Mouse (Mus musculus): ENCODE results near the gene Chchd1. TPM values are rescaled to one million over a fixed set of nuclear protein-coding genes. Genes with fewer than 3 reads are reported as not detected.

Chchd1 gene
- polyA plus RNA-seq, 1 experiment from 2014 or later = 268 TPM

DNA sequence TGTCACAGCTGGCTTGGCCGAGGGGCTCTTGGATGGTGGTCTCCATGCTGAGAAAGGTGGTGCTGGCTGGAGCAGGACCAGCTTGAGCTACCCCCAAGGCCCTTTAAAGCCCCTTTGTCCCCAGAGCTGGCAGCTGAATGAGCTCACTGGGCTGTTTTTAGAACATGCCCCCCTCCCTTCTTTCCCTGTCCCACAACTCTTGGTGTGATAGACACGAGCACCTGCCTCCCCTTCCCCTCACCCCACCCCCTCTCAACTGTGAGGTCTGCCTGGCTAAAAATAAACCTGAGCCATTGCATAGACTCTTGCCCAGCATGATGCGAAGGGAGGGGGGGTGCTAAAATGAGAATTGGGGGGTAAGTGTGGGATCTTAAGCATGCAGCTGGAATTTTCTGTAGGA lies 38.4 kb upstream of the Chchd1 start:
- H3K36me3 ChIP-seq (replicated peaks) = no peaks in the 10 kb centered on the region
- ATAC-seq (ENCODE audit: low FRiP score) = no peak
- no peak overlapping the region for H3K27ac ChIP-seq
- no peak overlapping the region for H3K4me3 ChIP-seq (replicated peaks)
- no peak overlapping the region for H3K9ac ChIP-seq
- no peak overlapping the region for H3K4me2 ChIP-seq
- peaks cover 54% of the 10 kb centered on the region for H3K27me3 ChIP-seq
- no peaks in the 10 kb centered on the region for H3K9me3 ChIP-seq
- H3K4me1 ChIP-seq = peaks cover 13% of the 10 kb centered on the region
- 25% methylated on average over 3 of the region's 3 CpGs for WGBS

DNA sequence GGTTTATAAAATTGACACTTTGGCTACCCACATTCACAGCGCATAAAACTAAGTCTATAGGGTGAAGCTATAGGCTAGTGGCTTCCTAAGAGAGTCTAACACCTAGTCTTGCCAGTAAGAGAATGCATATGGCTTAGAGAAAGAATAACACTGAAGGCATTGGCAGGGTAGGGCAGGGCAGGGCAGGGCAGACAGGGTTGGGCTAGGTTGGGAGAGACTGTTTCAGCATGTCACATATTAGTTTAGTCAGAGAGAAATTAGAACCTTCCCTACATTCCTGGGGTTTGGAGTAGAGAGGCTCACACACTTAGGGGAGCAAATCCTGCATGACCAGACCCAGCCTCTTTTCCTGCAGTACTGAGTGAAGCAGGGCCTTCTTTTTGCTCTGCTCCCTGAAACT lies 35.3 kb upstream of the Chchd1 start:
- H3K4me1 ChIP-seq = peaks cover under 1% of the 10 kb centered on the region; the same call in 1 of the 2 replicates
- H3K9me3 ChIP-seq = no peaks in the 10 kb centered on the region
- H3K36me3 ChIP-seq (replicated peaks) = no peaks in the 10 kb centered on the region
- WGBS = 76% methylated on average over 1 of the region's 1 CpGs
- H3K9ac ChIP-seq = no peak overlapping the region
- no peak overlapping the region for H3K27ac ChIP-seq
- ATAC-seq (ENCODE audit: low FRiP score) = no peak
- H3K4me2 ChIP-seq = no peak overlapping the region
- peaks cover 52% of the 10 kb centered on the region for H3K27me3 ChIP-seq
- H3K4me3 ChIP-seq (replicated peaks) = no peak overlapping the region

DNA sequence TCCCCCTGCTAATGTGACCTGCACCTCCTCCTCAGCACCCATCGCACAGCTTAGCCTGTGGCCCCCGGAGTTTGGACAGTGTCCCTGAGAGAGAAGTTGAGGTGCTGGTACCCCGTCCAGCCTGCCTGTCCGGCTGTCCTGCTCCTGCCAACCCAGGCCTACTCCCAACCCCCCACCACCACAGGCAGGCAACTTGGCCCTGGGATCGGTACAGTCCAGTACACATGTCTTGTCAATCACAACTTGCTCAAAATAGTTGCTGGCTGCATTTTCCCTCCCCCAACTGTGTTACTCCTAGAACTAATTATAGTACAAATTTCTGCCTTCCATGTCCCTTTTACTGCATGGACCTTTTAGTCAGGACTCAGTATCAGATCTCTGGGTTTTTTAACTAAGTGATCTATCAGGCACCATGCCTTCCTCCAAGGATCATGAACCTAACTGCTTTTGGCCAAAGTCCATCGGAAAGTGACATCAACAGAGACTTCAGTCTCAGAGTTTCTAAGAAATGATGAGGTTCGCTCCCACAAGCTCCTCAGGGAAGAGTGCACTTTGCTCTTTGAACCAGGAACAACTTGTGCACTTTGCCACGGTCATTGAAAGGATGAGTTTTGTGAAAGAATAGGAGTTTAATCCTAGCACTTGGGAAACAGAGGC lies 34.5 kb upstream of the Chchd1 start, which contains the start of gene Synpo2l:
Gene Synpo2l (minus strand): TSS at position 201 of the 657 bp plus-strand sequence.
- H3K36me3 ChIP-seq (replicated peaks) = no peaks in the 10 kb centered on the region
- no peaks in the 10 kb centered on the region for H3K9me3 ChIP-seq
- 91% methylated on average over 8 of the region's 8 CpGs for WGBS
- no peaks in the 10 kb centered on the region for H3K4me1 ChIP-seq
- H3K27ac ChIP-seq = no peak within 1 kb of the TSS
- no peak within 1 kb of the TSS for H3K4me3 ChIP-seq (replicated peaks)
- H3K4me2 ChIP-seq = no peak within 1 kb of the TSS
- peaks cover 44% of the 10 kb centered on the region for H3K27me3 ChIP-seq
- no peak for ATAC-seq (ENCODE audit: low FRiP score)
- no peak within 1 kb of the TSS for H3K9ac ChIP-seq

DNA sequence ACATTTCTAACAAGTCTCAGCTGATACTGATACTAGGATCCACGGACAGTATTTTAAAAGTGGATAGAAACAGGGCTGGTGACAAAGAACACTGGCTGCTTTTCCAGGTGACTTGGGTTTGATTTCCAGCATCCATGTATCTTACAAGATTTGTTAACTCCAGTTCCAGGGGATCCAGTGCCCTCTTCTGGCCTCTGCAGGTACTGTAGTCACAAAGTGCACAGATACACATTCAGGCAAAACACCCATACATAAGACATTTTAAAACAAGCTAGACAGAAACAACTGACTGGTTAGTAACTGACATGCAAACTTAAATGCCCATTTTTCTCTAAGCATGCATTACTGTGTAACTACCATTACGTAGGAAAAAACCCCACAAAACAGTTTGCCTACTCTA lies 29.8 kb upstream of the Chchd1 start:
- Histone ChIP-seq H3K4me1 (peaks cover 14% of the 10 kb centered on the region), H3K4me2 (no peak overlapping the region), H3K9ac (no peak overlapping the region), H3K27ac (no peak overlapping the region), H3K36me3 (replicated peaks) (peaks cover 22% of the 10 kb centered on the region), H3K27me3 (peaks cover 20% of the 10 kb centered on the region; the same call in 1 of the 2 replicates), H3K4me3 (replicated peaks) (no peak overlapping the region), H3K9me3 (no peaks in the 10 kb centered on the region)
- no peak for ATAC-seq (ENCODE audit: low FRiP score)
- WGBS = 93% methylated on average over 2 of the region's 2 CpGs

DNA sequence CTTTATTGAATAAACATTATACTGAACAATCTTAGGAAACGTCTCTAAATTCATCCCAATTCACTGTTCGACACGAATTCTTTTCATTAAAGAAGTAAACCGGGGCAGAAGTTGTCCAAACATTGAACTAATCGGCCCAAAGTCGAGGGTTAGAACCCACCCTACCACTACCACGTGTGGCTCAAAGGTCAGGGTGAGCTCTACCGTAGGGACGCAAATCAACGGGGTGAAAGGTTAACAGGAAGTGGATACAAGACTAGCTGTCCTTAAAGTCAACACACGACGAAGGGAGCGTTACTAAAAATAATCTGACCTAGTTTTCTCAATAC lies 29.1 kb upstream of the Chchd1 start:
- Histone ChIP-seq H3K4me1 (peaks cover 14% of the 10 kb centered on the region), H3K4me2 (peak overlapping the region; percentile 70), H3K27me3 (peaks cover 14% of the 10 kb centered on the region; the same call in 1 of the 2 replicates), H3K9me3 (no peaks in the 10 kb centered on the region), H3K27ac (no peak overlapping the region), H3K9ac (no peak overlapping the region), H3K4me3 (replicated peaks) (peak overlapping the region; percentile 80), H3K36me3 (replicated peaks) (peaks cover 29% of the 10 kb centered on the region)
- ATAC-seq (ENCODE audit: low FRiP score) = peak; percentile 78
- 13% methylated on average over 13 of the region's 13 CpGs for WGBS

DNA sequence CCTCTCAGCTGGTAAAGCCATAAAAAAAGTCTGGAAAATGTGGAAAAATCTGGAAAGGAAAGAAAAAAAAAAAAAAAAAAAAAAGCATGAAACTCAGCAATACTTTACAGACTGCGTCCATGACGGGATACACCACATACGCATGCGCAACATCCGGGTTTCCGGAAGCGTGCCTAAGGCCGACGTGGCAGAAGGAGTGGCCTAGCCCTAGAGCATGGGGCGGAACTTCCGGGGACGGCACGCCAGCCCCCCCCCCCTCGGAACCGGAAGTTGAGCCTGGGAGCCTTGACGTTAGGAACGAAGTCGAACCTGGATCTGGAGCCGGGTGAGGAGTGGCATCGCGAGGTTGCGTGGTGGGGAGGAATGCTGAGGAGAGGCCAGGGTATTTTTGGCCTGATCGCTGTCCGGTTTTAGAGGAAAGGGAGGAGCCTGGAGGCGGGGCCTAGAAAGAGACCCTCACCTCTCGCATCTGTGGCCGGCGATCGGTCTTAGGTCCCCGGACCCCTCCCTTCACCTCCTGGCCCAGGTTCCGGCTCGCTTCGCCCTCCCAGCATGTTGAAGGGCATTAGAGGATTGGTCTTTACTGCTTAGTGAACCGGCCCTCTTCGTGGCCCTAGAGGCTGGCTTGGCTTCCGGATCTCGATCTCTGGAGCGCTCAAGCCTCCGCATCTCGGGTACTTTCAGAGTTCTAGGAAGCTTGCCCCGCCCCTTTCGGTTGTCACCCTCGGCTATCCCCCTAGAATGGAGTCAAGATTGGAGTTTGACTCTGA lies 28.6 kb upstream of the Chchd1 start, which contains the start of gene Sec24c:
Gene Sec24c (plus strand): TSS at position 245 of the 770 bp plus-strand sequence.
- peak within 1 kb of the TSS; percentile 87 for H3K4me2 ChIP-seq
- peak within 1 kb of the TSS; percentile 80 for H3K4me3 ChIP-seq (replicated peaks)
- ATAC-seq (ENCODE audit: low FRiP score) = peak; percentile 98

DNA sequence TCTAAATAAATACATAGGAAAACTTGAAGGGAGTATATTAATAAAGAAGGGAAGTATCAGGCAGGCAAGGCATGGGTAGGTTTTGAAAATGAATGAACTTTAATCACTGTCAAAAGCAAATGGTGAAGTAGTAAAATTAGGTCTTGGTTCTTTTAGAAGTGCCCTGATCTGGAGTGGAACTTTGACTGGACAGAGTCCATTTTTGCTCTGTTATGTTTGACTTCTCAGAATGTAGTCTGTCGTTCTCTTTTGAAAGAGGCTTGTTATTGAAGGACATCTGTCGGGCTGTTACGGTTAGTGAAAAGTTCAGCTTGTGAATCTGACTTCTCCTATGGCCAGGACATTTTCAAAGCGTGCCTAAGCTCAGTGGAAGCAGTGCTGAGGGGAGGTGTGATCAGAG lies 24.9 kb upstream of the Chchd1 start:
- peaks cover 70% of the 10 kb centered on the region for H3K36me3 ChIP-seq (replicated peaks)
- no peaks in the 10 kb centered on the region for H3K9me3 ChIP-seq
- H3K4me1 ChIP-seq = peaks cover 14% of the 10 kb centered on the region
- no peaks in the 10 kb centered on the region for H3K27me3 ChIP-seq
- no peak overlapping the region for H3K9ac ChIP-seq
- no peak overlapping the region for H3K27ac ChIP-seq
- no peak overlapping the region for H3K4me3 ChIP-seq (replicated peaks)
- 94% methylated on average over 4 of the region's 4 CpGs for WGBS
- H3K4me2 ChIP-seq = no peak overlapping the region
- no peak for ATAC-seq (ENCODE audit: low FRiP score)

More for the DNA sequence above, 28.6 kb upstream of the Chchd1 start, which contains the start of gene Sec24c:
- Histone ChIP-seq H3K27ac (peak within 1 kb of the TSS; percentile 84), H3K36me3 (replicated peaks) (peaks cover 35% of the 10 kb centered on the region), H3K9ac (peak within 1 kb of the TSS; percentile 82), H3K4me1 (peaks cover 14% of the 10 kb centered on the region), H3K9me3 (no peaks in the 10 kb centered on the region), H3K27me3 (peaks cover 9% of the 10 kb centered on the region; the same call in 1 of the 2 replicates)
- WGBS = 1% methylated on average over 43 of the region's 43 CpGs

DNA sequence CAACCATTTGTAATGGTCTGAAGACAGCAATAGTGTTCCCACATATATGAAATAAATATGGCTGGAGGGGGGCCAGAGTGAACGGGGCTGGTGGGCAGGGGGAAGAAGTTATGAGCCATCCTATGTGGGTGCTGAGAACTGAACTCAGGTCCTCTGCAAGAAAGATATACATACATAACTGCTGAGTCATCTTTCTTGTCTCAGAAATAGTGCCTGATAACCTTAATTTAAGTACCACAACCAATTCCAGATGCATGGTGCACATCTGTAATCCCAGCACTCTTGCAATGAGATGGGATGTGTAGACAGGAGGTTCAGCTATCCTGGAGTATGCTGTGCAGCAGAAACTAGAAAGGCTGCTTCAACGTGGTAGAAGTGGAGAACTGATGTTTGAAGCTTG lies 21.1 kb upstream of the Chchd1 start:
- Histone ChIP-seq H3K4me3 (replicated peaks) (no peak overlapping the region), H3K4me2 (no peak overlapping the region), H3K36me3 (replicated peaks) (peaks cover 96% of the 10 kb centered on the region), H3K9me3 (no peaks in the 10 kb centered on the region), H3K27me3 (no peaks in the 10 kb centered on the region), H3K9ac (no peak overlapping the region), H3K27ac (no peak overlapping the region), H3K4me1 (no peaks in the 10 kb centered on the region)
- ATAC-seq (ENCODE audit: low FRiP score) = no peak
- WGBS = 95% methylated on average over 2 of the region's 2 CpGs

DNA sequence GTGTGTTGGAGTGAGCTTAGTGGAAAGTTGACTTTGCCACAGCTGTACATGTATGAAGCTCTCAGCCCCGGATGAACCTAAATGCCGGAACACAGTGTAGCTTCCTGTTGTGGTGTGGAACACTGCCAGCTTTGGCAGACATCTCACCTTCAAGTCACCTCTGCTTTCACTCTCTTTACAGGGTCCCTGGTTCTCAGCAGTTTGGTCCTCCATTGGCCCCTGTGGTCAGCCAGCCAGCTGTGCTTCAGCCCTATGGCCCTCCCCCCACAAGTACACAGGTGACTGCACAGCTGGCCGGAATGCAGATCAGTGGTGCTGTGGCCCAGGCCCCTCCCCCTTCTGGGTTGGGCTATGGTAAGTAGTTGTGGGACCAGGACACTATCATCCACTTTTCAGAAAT lies 20.3 kb upstream of the Chchd1 start:
- no peak for ATAC-seq (ENCODE audit: low FRiP score)
- no peaks in the 10 kb centered on the region for H3K4me1 ChIP-seq
- no peak overlapping the region for H3K4me2 ChIP-seq
- H3K27ac ChIP-seq = no peak overlapping the region
- WGBS = 79% methylated on average over 3 of the region's 3 CpGs
- peaks cover 97% of the 10 kb centered on the region for H3K36me3 ChIP-seq (replicated peaks)
- no peak overlapping the region for H3K9ac ChIP-seq
- no peaks in the 10 kb centered on the region for H3K27me3 ChIP-seq
- H3K9me3 ChIP-seq = no peaks in the 10 kb centered on the region
- no peak overlapping the region for H3K4me3 ChIP-seq (replicated peaks)

DNA sequence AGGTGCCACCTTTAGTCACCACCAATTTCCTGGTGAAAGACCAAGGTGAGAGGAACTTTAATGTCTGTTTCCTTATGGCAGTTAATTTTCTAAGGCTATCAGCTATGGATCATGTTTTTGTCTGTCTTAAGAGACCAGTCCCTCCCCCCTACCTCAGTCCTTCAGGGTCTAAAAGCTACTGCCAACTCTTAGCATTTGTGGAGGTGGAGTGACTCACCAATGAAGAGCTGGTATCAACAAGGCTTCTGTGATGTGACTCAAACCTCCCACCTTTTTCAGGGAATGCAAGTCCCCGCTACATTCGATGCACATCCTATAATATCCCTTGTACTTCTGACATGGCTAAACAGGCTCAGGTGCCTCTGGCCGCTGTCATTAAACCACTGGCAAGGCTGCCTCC lies 16.2 kb upstream of the Chchd1 start:
- no peak for ATAC-seq (ENCODE audit: low FRiP score)
- H3K9me3 ChIP-seq = no peaks in the 10 kb centered on the region
- no peak overlapping the region for H3K27ac ChIP-seq
- 97% methylated on average over 3 of the region's 3 CpGs for WGBS
- no peaks in the 10 kb centered on the region for H3K4me1 ChIP-seq
- H3K4me2 ChIP-seq = no peak overlapping the region
- H3K4me3 ChIP-seq (replicated peaks) = no peak overlapping the region
- no peak overlapping the region for H3K9ac ChIP-seq
- peaks cover 99% of the 10 kb centered on the region for H3K36me3 ChIP-seq (replicated peaks)
- no peaks in the 10 kb centered on the region for H3K27me3 ChIP-seq

DNA sequence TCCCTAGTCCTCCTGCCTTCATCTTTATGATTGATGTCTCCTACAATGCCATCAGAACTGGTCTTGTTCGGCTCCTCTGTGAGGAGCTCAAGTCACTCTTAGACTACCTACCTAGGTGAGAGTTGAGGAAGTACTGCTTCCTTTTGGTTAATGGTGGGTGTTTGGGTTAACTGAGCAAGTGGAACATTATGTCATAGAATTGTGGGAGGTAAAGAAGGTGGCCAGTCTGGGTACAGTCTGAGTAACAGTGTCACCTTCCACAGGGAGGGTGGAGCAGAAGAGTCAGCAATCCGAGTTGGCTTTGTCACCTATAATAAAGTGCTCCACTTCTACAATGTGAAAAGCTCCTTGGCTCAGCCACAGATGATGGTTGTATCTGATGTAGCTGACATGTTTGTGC lies 13.8 kb upstream of the Chchd1 start:
- no peaks in the 10 kb centered on the region for H3K27me3 ChIP-seq
- no peak overlapping the region for H3K27ac ChIP-seq
- no peaks in the 10 kb centered on the region for H3K9me3 ChIP-seq
- H3K36me3 ChIP-seq (replicated peaks) = peaks cover 98% of the 10 kb centered on the region
- WGBS = 91% methylated on average over 2 of the region's 2 CpGs
- no peak overlapping the region for H3K4me2 ChIP-seq
- no peak overlapping the region for H3K4me3 ChIP-seq (replicated peaks)
- no peaks in the 10 kb centered on the region for H3K4me1 ChIP-seq
- ATAC-seq (ENCODE audit: low FRiP score) = no peak
- H3K9ac ChIP-seq = no peak overlapping the region

DNA sequence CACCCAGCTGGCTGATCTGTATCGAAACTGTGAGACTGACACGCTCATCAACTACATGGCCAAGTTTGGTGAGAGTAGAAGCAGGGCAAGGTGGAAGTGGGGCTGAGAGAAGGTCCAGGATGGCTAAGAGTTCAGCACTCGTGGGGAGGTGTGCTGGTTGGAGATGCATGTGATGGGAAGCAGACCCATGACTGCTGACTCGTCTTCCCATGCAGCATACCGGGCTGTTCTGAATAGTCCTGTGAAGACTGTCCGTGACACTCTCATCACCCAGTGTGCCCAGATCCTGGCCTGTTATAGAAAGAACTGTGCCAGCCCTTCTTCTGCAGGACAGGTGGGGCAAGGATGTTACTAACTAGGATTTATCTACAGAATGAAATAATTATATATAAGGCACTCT lies 11.0 kb upstream of the Chchd1 start:
- peaks cover 73% of the 10 kb centered on the region for H3K36me3 ChIP-seq (replicated peaks)
- no peaks in the 10 kb centered on the region for H3K27me3 ChIP-seq
- H3K9me3 ChIP-seq = no peaks in the 10 kb centered on the region
- ATAC-seq (ENCODE audit: low FRiP score) = no peak
- no peak overlapping the region for H3K4me3 ChIP-seq (replicated peaks)
- H3K27ac ChIP-seq = no peak overlapping the region
- no peak overlapping the region for H3K4me2 ChIP-seq
- peaks cover 19% of the 10 kb centered on the region for H3K4me1 ChIP-seq
- H3K9ac ChIP-seq = no peak overlapping the region
- WGBS = 95% methylated on average over 6 of the region's 6 CpGs

Data from forebrain, embryonic 12.5 days (tissue).